Mouse (Mus musculus) spleen, embryonic (tissue): ENCODE measurements around the gene Gm3591.
"Not testable (repeated sequence)": the region's sequence is repeated elsewhere in the genome, so short reads cannot be mapped to it uniquely, and the experiment has no call there.

Source experiments
- CTCF ChIA-PET: fragments of 350-600 bp; sonication (Branson Sonifier 250); formaldehyde crosslinking; loops from one replicate; lab custom pipeline; 2022; lab: Charles Lee

The Gm3591 gene

DNA sequence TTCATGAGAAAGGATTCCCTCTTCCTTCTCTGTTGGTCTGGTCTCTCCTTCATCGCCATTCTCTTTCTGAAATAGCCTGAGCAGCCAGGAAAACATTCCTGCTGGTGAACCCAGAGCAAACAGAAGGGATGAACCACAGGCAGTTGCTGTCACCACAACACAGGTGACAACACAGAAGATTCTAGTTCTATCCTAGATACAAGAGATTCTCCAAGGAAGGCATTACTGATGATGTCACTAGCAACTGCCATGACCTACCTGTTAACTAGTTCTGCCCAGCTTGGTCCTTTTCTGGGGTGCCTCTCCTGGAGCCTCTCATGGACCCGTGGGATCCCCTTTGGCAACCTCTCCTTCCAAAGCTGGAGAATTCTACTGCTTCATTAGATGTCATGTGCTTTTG, at the start of gene Gm3591:
Gm3591 (minus strand) TSS at position 101 of the 400 bp plus-strand sequence.
- CTCF ChIA-PET = not testable (repeated sequence)

DNA sequence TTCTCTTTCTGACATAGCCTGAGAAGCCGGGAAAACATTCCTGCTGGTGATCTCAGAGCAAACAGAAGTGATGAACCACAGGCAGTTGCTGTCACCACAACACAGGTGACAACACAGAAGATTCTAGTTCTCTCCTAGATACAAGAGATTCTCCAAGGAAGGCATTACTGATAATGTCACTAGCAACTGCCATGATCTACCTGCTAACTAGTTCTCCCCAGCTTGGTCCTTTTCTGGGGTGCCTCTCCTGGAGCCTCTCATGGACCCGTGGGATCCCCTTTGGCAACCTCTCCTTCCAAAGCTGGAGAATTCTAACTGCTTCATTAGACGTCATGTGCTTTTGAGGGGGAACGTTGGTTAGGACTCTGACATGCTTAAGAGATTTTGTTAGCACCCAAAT, 32.2 kb upstream of the Gm3591 start, which contains the start of gene Gm3594:
Gm3594 (minus strand) TSS at position 101 of the 400 bp plus-strand sequence.
- CTCF ChIA-PET = not testable (repeated sequence)

DNA sequence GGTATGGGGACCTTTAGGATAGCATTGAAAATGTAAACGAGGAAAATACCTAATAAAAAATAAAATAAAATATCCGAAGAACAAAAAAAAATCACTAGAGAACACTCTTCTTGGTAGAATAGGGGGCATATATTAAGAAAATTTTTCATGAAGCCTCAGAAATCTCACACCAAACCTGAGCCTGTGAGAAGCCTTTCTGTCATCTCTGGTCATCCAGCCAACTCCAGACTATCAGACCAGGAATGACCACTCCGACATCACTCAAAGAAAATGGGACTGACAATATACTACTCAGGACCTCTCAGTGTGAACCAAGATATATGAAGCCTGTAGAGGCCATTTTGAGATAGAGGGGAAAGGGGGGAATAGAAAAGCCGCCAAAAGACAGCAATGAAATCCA, 28.5 kb upstream of the Gm3591 start:
- CTCF ChIA-PET = not testable (repeated sequence)

DNA sequence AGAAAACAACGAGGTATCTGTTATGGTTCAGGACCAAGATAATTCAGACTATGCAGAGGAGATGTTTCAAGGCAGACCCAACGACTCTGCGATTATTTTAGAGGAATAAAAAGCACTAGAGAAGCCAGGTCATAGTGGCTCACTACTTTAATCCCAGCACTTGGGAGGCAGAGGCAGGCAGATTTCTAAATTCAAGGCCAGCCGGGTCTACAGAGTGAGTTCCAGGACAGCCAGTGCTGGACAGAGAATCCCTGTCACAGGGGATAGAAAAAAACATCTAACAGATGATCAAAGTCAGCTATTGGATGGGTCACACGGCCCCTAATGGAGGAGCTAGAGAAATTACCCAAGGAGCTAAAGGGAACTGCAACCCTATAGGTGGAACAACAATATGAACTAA, 27.9 kb upstream of the Gm3591 start:
- CTCF ChIA-PET = not testable (repeated sequence)

DNA sequence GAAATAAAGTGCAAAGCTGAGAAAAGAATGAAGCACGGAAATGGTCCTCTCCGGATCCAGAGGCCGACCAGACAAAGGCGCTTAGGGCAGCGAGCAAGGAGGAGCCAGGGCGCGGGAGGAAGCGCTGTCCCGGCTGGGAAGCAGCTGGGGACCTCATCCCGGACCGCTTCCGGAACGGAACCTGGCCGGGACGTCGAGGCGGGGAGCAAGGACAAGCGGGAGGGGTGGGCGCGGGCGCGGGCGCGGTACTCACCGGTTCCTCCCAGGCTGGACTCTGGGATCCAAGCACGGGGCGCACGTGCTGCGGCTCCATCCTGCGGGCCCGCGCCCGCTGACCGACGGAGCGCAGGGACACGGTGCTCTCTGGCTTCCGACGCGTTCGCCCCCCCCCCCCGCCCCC, 14.5 kb upstream of the Gm3591 start:
- CTCF ChIA-PET = not testable (repeated sequence)

DNA sequence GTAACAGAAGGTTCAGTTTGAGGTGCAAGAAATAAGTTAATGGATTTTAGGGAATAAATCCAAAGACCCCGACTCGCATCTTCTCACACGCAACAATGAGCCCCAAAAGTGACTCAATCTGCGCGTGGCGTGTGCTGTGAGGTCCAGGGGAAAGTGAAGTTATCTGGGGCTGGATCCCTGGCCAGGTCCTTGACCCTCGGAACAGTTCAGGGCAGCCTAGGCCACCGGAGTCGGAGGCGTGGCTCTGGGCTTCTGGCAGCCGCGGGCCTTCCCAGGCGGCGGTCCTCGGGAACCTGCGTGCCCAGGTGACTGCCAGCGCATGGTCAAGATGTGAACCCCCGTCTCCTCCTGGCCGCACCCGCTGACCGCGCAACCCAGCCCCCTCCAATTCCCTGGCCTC, 14.1 kb upstream of the Gm3591 start:
- CTCF ChIA-PET = not testable (repeated sequence)

DNA sequence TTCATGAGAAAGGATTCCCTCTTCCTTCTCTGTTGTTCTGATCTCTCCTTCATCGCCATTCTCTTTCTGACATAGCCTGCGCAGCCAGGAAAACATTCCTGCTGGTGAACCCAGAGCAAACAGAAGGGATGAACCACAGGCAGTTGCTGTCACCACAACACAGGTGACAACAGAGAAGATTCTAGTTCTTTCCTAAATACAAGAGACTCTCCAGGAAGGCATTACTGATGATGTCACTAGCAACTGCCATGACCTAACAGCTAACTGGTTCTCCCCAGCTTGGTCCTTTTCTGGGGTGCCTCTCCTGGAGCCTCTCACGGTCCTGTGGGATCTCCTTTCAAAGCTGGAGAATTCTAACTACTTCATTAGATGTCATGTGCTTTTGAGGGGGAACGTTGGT, 22.1 kb downstream of the Gm3591 start, which contains the start of gene Gm16440:
Gm16440 (minus strand) TSS at position 101 of the 400 bp plus-strand sequence.
- CTCF ChIA-PET = not testable (repeated sequence)
